In genomic region chr12:26532823-26533640, GRCm38 (mm10) we compare ENCODE assay signal across 7 mouse cellular contexts.
A peak's percentile ranks its signal among the peaks of the same experiment; 100 is the strongest.
DNase-seq lines count a peak whose midpoint lies in the region; ATAC-seq and TF ChIP-seq lines count a peak whose summit lies in the region.

No protein-coding gene starts in this region.

- peak; percentile 97 for TF ChIP-seq CTCF in gastrocnemius, adult 2 months (IDR thresholded peaks at IDR 0.05)
- TF ChIP-seq CTCF in spleen, adult 2 months (IDR thresholded peaks at IDR 0.05; ENCODE audit: extremely low read depth, insufficient read depth, insufficient read length, insufficient replicate concordance), result peak; percentile 57; the same call in 1 of the 2 replicates

- H3K4me1 ChIP-seq in intestine, embryonic 16.5 days (ENCODE audit: control insufficient read depth, insufficient read depth, low read length), result 0 out of 2 replicates have a peak, but pooled peaks cover 5% of the 10 kb centered on the region
- peaks cover 14% of the 10 kb centered on the region for H3K4me1 ChIP-seq in midbrain, embryonic 14.5 days (ENCODE audit: control insufficient read depth, insufficient read depth, low read length)
- H3K4me1 ChIP-seq in spleen, adult 2 months (ENCODE audit: control insufficient read depth, insufficient read depth, insufficient read length), result no peaks in the 10 kb centered on the region

- H3K36me3 ChIP-seq in intestine, embryonic 16.5 days (ENCODE audit: control insufficient read depth, insufficient read depth, low read length), result no peaks in the 10 kb centered on the region
- H3K36me3 ChIP-seq in midbrain, embryonic 14.5 days (ENCODE audit: control insufficient read depth, insufficient read depth, low read length), result no peaks in the 10 kb centered on the region
- no peaks in the 10 kb centered on the region for H3K36me3 ChIP-seq in spleen, adult 2 months (ENCODE audit: control insufficient read depth, insufficient read depth, low read length)

- no peak for TF ChIP-seq POLR2A in spleen, adult 2 months (IDR thresholded peaks at IDR 0.05; ENCODE audit: low read depth, low read length)

- H3K9ac ChIP-seq in intestine, embryonic 16.5 days (ENCODE audit: low read depth, low read length), result no peak overlapping the region
- H3K9ac ChIP-seq in midbrain, embryonic 14.5 days (replicated peaks; ENCODE audit: low read length), result no peak overlapping the region; the same call in 1 of the 2 replicates

- no peak overlapping the region for H3K27ac ChIP-seq in gastrocnemius, adult 2 months
- no peak overlapping the region for H3K27ac ChIP-seq in intestine, embryonic 16.5 days (ENCODE audit: low read length)
- peak overlapping the region; percentile 79 for H3K27ac ChIP-seq in midbrain, embryonic 14.5 days (replicated peaks; ENCODE audit: low read depth, low read length)
- H3K27ac ChIP-seq in spleen, adult 2 months (ENCODE audit: insufficient read depth, low read length), result no peak overlapping the region

- WGBS in intestine, embryonic 16.5 days, result 38% methylated on average over 13 of the region's 13 CpGs
- WGBS in midbrain, embryonic 14.5 days, result 26% methylated on average over 13 of the region's 13 CpGs
- 65% methylated on average over 13 of the region's 13 CpGs for WGBS in spleen, adult 2 months

- ATAC-seq in common myeloid progenitor, adult 5-6 weeks (replicated peaks; ENCODE audit: low read depth, poor library complexity, severe bottlenecking), result peak; percentile 88
- ATAC-seq in intestine, embryonic 16.5 days, result peak; percentile 77
- peak; percentile 79 for ATAC-seq in midbrain, embryonic 14.5 days (ENCODE audit: low FRiP score, low TSS enrichment)

- no peak overlapping the region for H3K4me2 ChIP-seq in intestine, embryonic 16.5 days (ENCODE audit: low read depth, low read length)
- H3K4me2 ChIP-seq in midbrain, embryonic 14.5 days (ENCODE audit: low read length), result peak overlapping the region; percentile 37

- no peak overlapping the region for H3K4me3 ChIP-seq in gastrocnemius, adult 2 months
- no peak overlapping the region for H3K4me3 ChIP-seq in intestine, embryonic 16.5 days (ENCODE audit: low read length)
- H3K4me3 ChIP-seq in midbrain, embryonic 14.5 days (replicated peaks; ENCODE audit: low read depth, low read length), result no peak overlapping the region
- H3K4me3 ChIP-seq in spleen, adult 2 months (ENCODE audit: extremely low read depth, insufficient read depth, insufficient read length), result no peak overlapping the region

- DNase-seq in adrenal gland, adult 8-10 months, result peak; percentile 41
- peak; percentile 76 for DNase-seq in gastrocnemius, adult 2 months
- peak; percentile 79 to 81 for DNase-seq in left cerebral cortex, postnatal 25 days (ENCODE audit: low spot score in 2 of 2)
- DNase-seq in midbrain, embryonic 14.5 days, result peak; percentile 95
- DNase-seq in spleen, adult 2 months (ENCODE audit: low read depth in 1 of 2, low spot score in 2 of 2), result peak; percentile 2 to 48

- intact Hi-C loops in gastrocnemius, adult 2 months (cut with DNase I), result loop anchor here (1.0 kb wide), 1 partner anchor 1899 kb away; no protein-coding TSS in a partner anchor
- intact Hi-C loops in left cerebral cortex, postnatal 25 days (cut with DNase I), result loop anchor here (2.0 to 5.0 kb wide), 4 partner anchors 810 to 1900 kb away; partner anchors contain the start of gene Sox11

- H3K27me3 ChIP-seq in intestine, embryonic 16.5 days (replicated peaks; ENCODE audit: control insufficient read depth, insufficient read depth, low read length), result no peaks in the 10 kb centered on the region
- no peaks in the 10 kb centered on the region for H3K27me3 ChIP-seq in midbrain, embryonic 14.5 days (ENCODE audit: control insufficient read depth, insufficient read depth, low read length)
- H3K27me3 ChIP-seq in spleen, adult 2 months (ENCODE audit: control insufficient read depth, insufficient read depth, low read length), result no peaks in the 10 kb centered on the region

- no peaks in the 10 kb centered on the region for H3K9me3 ChIP-seq in intestine, embryonic 16.5 days (ENCODE audit: control insufficient read depth, low read length)
- no peaks in the 10 kb centered on the region for H3K9me3 ChIP-seq in midbrain, embryonic 14.5 days (ENCODE audit: control insufficient read depth, low read length)

Comparison
In these comparisons a context has a peak if more than half of its experiments do, and no peak if none do; other contexts are left out.
1. DNase-seq: peak in every context shown above with its lines; median percentile 95 in midbrain, embryonic 14.5 days; 80 in left cerebral cortex, postnatal 25 days; 76 in gastrocnemius, adult 2 months; 41 in adrenal gland, adult 8-10 months; 25 in spleen, adult 2 months.